Mouse (Mus musculus) MEL (cell line): ENCODE data around the gene Hgd.

Experiments
- CTCF ChIP-seq, 3 experiments: IDR thresholded peaks in 2 of 3; conservative IDR thresholded peaks in 1 of 3; 2 replicates each; pipeline ENCODE4 v1.5.1; 2011 to 2012; ENCODE audit warnings: low read length in 3 of 3, low read depth in 2 of 3, mild to moderate bottlenecking in 2 of 3, improper control_type of control experiment in 1 of 3, inconsistent platforms in 1 of 3, mixed read lengths in 1 of 3, moderate library complexity in 1 of 3; ENCODE audit not compliant: control insufficient read depth in 1 of 3, insufficient read depth in 1 of 3, poor library complexity in 1 of 3, severe bottlenecking in 1 of 3
- JUND ChIP-seq: IDR thresholded peaks from 2 replicates; pipeline ENCODE4 v1.6.1; 2011; ENCODE audit warnings: low read depth, mild to moderate bottlenecking, improper control_type of control experiment, low read length
- MAZ ChIP-seq: IDR thresholded peaks from 2 replicates; pipeline ENCODE4 v1.6.1; 2012; ENCODE audit warnings: low read depth, mild to moderate bottlenecking, inconsistent platforms, low read length, improper control_type of control experiment
- POLR2A ChIP-seq, 2 experiments: IDR thresholded peaks; 2 replicates each; pipeline ENCODE4 v1.6.1; 2011 to 2012; ENCODE audit warnings: low read length in 2 of 2, mild to moderate bottlenecking in 2 of 2, control low read depth in 1 of 2, improper control_type of control experiment in 1 of 2, low read depth in 1 of 2, moderate library complexity in 1 of 2; ENCODE audit not compliant: control insufficient read depth in 1 of 2, insufficient read depth in 1 of 2, poor library complexity in 1 of 2

- TF ChIP-seq CTCF (IDR thresholded peaks at IDR 0.05 in 2 of 3, conservative IDR thresholded peaks at IDR 0.05 in 1 of 3; ENCODE audit: control insufficient read depth in 1 of 3, insufficient read depth in 1 of 3, low read depth in 2 of 3, low read length in 3 of 3, poor library complexity in 1 of 3, severe bottlenecking in 1 of 3) (no peak), POLR2A (IDR thresholded peaks at IDR 0.05; ENCODE audit: control insufficient read depth in 1 of 2, insufficient read depth in 1 of 2, low read depth in 1 of 2, low read length in 2 of 2, poor library complexity in 1 of 2) (no peak), MAZ (no peak), JUND (no peak)
Observed at GRCm38 (mm10) chr16:37562961-37563360, 17.0 kb upstream of the Hgd start.
